Mouse (Mus musculus): ENCODE data around the gene Olfr791.

- TF ChIP-seq CTCF (IDR thresholded peaks at IDR 0.05; ENCODE audit: insufficient read depth, low read depth, low read length) (no peak), POLR2A (IDR thresholded peaks at IDR 0.05; ENCODE audit: insufficient read depth, low read depth, low read length) (no peak)
Observed at GRCm38 (mm10) chr10:129549354-129549753, 27.8 kb downstream of the Olfr791 start.
